Mouse (Mus musculus) liver, embryonic 13.5 days (tissue): Measurements from ENCODE around the gene Uts2r. TPM values are rescaled to one million over a fixed set of nuclear protein-coding genes. Genes with fewer than 3 reads are reported as not detected.

Experiments used
- ATAC-seq: fragments of 200-750 bp; cut with Nextera tagmentation; 2 replicates; pipeline ENCODE4 v1.8.0; 2017; ENCODE audit warnings: low read depth, mild to moderate bottlenecking, moderate number of reproducible peaks, moderate library complexity
- DNase-seq: peaks from one replicate; pipeline ENCODE4 v3.0.0; 2022
- H3K27ac ChIP-seq: fragments of 300-500 bp; sonication (generic); 2 replicates; pipeline ENCODE4 v1.5.1; 2015; ENCODE audit warnings: moderate library complexity, mild to moderate bottlenecking, inconsistent platforms
- H3K27me3 ChIP-seq: fragments of 300-500 bp; sonication (generic); 2 replicates; pipeline ENCODE4 v1.6.1; 2015; ENCODE audit warnings: mild to moderate bottlenecking, inconsistent platforms
- H3K36me3 ChIP-seq: fragments of 300-500 bp; sonication (generic); 2 replicates; pipeline ENCODE4 v1.6.1; 2015; ENCODE audit warnings: mild to moderate bottlenecking, inconsistent platforms
- H3K4me1 ChIP-seq: fragments of 300-500 bp; sonication (generic); replicated peaks from 2 replicates; pipeline ENCODE4 v1.6.1; 2015; ENCODE audit warnings: inconsistent platforms
- H3K4me2 ChIP-seq: fragments of 300-500 bp; sonication (generic); 2 replicates; pipeline ENCODE4 v1.6.1; 2015; ENCODE audit warnings: inconsistent platforms, mild to moderate bottlenecking, moderate library complexity
- H3K4me3 ChIP-seq: fragments of 300-500 bp; sonication (generic); replicated peaks from 2 replicates; pipeline ENCODE4 v1.5.1; 2015; ENCODE audit warnings: mild to moderate bottlenecking, inconsistent platforms
- H3K9ac ChIP-seq: fragments of 300-500 bp; sonication (generic); 2 replicates; pipeline ENCODE4 v1.6.1; 2015; ENCODE audit warnings: mild to moderate bottlenecking, inconsistent platforms
- H3K9me3 ChIP-seq: fragments of 300-500 bp; sonication (generic); replicated peaks from 2 replicates; pipeline ENCODE4 v1.6.1; 2016; ENCODE audit warnings: inconsistent platforms
- WGBS: fragments of 180-500 bp; shearing (Covaris S2); methylation state at CpG from one replicate; pipeline ENCODE4 v1.1.7; 2015; ENCODE audit not compliant: insufficient replicate concordance; 5-methylcytosine and 5-hydroxymethylcytosine counted together
- polyA plus RNA-seq: library from polyadenylated mRNA; unstranded; fragments of >200 nt; fragmentation: Nextera tagmentation; extraction: Ambion mirVana; gene quantifications from 2 replicates; pipeline ENCODE4 v1.2.1, GENCODE M21; 2015

Uts2r gene
- polyA plus RNA-seq, 1 experiment from 2014 or later = not detected

GRCm38 (mm10) chr11:121163751-121164150, 3.7 kb downstream of the Uts2r start:
- H3K4me3 ChIP-seq = no peak overlapping the region
- 70% methylated on average over 4 of the region's 4 CpGs for WGBS
- no peak for DNase-seq
- no peaks in the 10 kb centered on the region for H3K4me1 ChIP-seq
- H3K36me3 ChIP-seq = no peaks in the 10 kb centered on the region
- no peaks in the 10 kb centered on the region for H3K9me3 ChIP-seq
- H3K9ac ChIP-seq = no peak overlapping the region
- no peak for ATAC-seq
- no peak overlapping the region for H3K27ac ChIP-seq
- no peak overlapping the region for H3K4me2 ChIP-seq
- peaks cover 7% of the 10 kb centered on the region; the same call in 1 of the 2 replicates for H3K27me3 ChIP-seq

- WGBS = 69% methylated on average over 5 of the region's 5 CpGs
- Histone ChIP-seq H3K4me2 (no peak overlapping the region), H3K27me3 (no peaks in the 10 kb centered on the region), H3K4me3 (no peak overlapping the region), H3K36me3 (no peaks in the 10 kb centered on the region), H3K9ac (no peak overlapping the region), H3K9me3 (no peaks in the 10 kb centered on the region), H3K4me1 (peaks cover 5% of the 10 kb centered on the region), H3K27ac (no peak overlapping the region)
- no peak for ATAC-seq
- no peak for DNase-seq
These were observed 13.1 kb downstream of the Uts2r start for GRCm38 (mm10) chr11:121173203-121173602.

GRCm38 (mm10) chr11:121174234-121174633, 14.2 kb downstream of the Uts2r start:
- no peak overlapping the region for H3K4me2 ChIP-seq
- ATAC-seq = no peak
- WGBS = 58% methylated on average over 3 of the region's 3 CpGs
- no peak overlapping the region for H3K9ac ChIP-seq
- no peaks in the 10 kb centered on the region for H3K27me3 ChIP-seq
- no peak overlapping the region for H3K4me3 ChIP-seq
- H3K4me1 ChIP-seq = peaks cover 5% of the 10 kb centered on the region
- no peaks in the 10 kb centered on the region for H3K36me3 ChIP-seq
- H3K9me3 ChIP-seq = no peaks in the 10 kb centered on the region
- no peak for DNase-seq
- H3K27ac ChIP-seq = no peak overlapping the region

- Histone ChIP-seq H3K27me3 (no peaks in the 10 kb centered on the region), H3K9ac (no peak overlapping the region), H3K4me1 (peaks cover 5% of the 10 kb centered on the region), H3K36me3 (0 out of 2 replicates have a peak, but pooled peaks cover under 1% of the 10 kb centered on the region), H3K4me2 (no peak overlapping the region), H3K4me3 (no peak overlapping the region), H3K9me3 (no peaks in the 10 kb centered on the region), H3K27ac (no peak overlapping the region)
- DNase-seq (peak; percentile 55), ATAC-seq (peak; percentile 65)
- 49% methylated on average over 12 of the region's 12 CpGs for WGBS
These were observed 16.5 kb downstream of the Uts2r start for GRCm38 (mm10) chr11:121176285-121177270.

- Histone ChIP-seq H3K4me3 (no peak overlapping the region), H3K27ac (no peak overlapping the region), H3K4me2 (no peak overlapping the region), H3K27me3 (no peaks in the 10 kb centered on the region), H3K9ac (no peak overlapping the region), H3K9me3 (no peaks in the 10 kb centered on the region), H3K4me1 (no peaks in the 10 kb centered on the region), H3K36me3 (no peaks in the 10 kb centered on the region)
- WGBS = 72% methylated on average over 3 of the region's 3 CpGs
- ATAC-seq = no peak
- DNase-seq = no peak
These were observed 29.6 kb downstream of the Uts2r start for GRCm38 (mm10) chr11:121189681-121190080.

- no peaks in the 10 kb centered on the region for H3K4me1 ChIP-seq
- H3K9me3 ChIP-seq = no peaks in the 10 kb centered on the region
- H3K4me2 ChIP-seq = no peak overlapping the region
- no peak overlapping the region for H3K4me3 ChIP-seq
- 32% methylated on average over 2 of the region's 2 CpGs for WGBS
- H3K36me3 ChIP-seq = no peaks in the 10 kb centered on the region
- no peak for DNase-seq
- no peaks in the 10 kb centered on the region for H3K27me3 ChIP-seq
- no peak overlapping the region for H3K9ac ChIP-seq
- ATAC-seq = no peak
- H3K27ac ChIP-seq = no peak overlapping the region
These were observed 32.7 kb downstream of the Uts2r start for GRCm38 (mm10) chr11:121192742-121193141.

- H3K36me3 ChIP-seq = no peaks in the 10 kb centered on the region
- H3K27ac ChIP-seq = no peak overlapping the region
- no peak overlapping the region for H3K9ac ChIP-seq
- no peaks in the 10 kb centered on the region for H3K9me3 ChIP-seq
- no peak overlapping the region for H3K4me2 ChIP-seq
- ATAC-seq (no peak), DNase-seq (no peak)
- WGBS = 70% methylated on average over 3 of the region's 3 CpGs
- no peaks in the 10 kb centered on the region for H3K27me3 ChIP-seq
- H3K4me3 ChIP-seq = no peak overlapping the region
- H3K4me1 ChIP-seq = no peaks in the 10 kb centered on the region
These were observed 33.3 kb downstream of the Uts2r start for GRCm38 (mm10) chr11:121193415-121193814.

GRCm38 (mm10) chr11:121198622-121199021, 38.6 kb downstream of the Uts2r start:
- no peak for ATAC-seq
- no peak overlapping the region for H3K4me3 ChIP-seq
- H3K27ac ChIP-seq = no peak overlapping the region
- no peak overlapping the region for H3K9ac ChIP-seq
- no peaks in the 10 kb centered on the region for H3K9me3 ChIP-seq
- DNase-seq = no peak
- peaks cover 11% of the 10 kb centered on the region for H3K4me1 ChIP-seq
- no peaks in the 10 kb centered on the region for H3K36me3 ChIP-seq
- WGBS = 53% methylated on average over 2 of the region's 2 CpGs
- no peaks in the 10 kb centered on the region for H3K27me3 ChIP-seq
- H3K4me2 ChIP-seq = no peak overlapping the region

- WGBS = 71% methylated on average over 4 of the region's 4 CpGs
- ATAC-seq (no peak), DNase-seq (no peak)
- H3K4me1 ChIP-seq = peaks cover 19% of the 10 kb centered on the region
- H3K4me3 ChIP-seq = no peak overlapping the region
- no peak overlapping the region for H3K9ac ChIP-seq
- no peaks in the 10 kb centered on the region for H3K36me3 ChIP-seq
- no peak overlapping the region for H3K27ac ChIP-seq
- no peaks in the 10 kb centered on the region for H3K27me3 ChIP-seq
- no peaks in the 10 kb centered on the region for H3K9me3 ChIP-seq
- H3K4me2 ChIP-seq = no peak overlapping the region
These were observed 39.8 kb downstream of the Uts2r start for GRCm38 (mm10) chr11:121199851-121200250.

GRCm38 (mm10) chr11:121200781-121201180, 40.7 kb downstream of the Uts2r start:
- ATAC-seq (no peak), DNase-seq (no peak)
- Histone ChIP-seq H3K4me1 (peaks cover 24% of the 10 kb centered on the region), H3K9me3 (no peaks in the 10 kb centered on the region), H3K27ac (no peak overlapping the region), H3K9ac (no peak overlapping the region), H3K4me2 (no peak overlapping the region), H3K4me3 (no peak overlapping the region), H3K36me3 (no peaks in the 10 kb centered on the region), H3K27me3 (no peaks in the 10 kb centered on the region)
- 71% methylated on average over 6 of the region's 6 CpGs for WGBS

GRCm38 (mm10) chr11:121201436-121202198, 41.5 kb downstream of the Uts2r start:
- Histone ChIP-seq H3K4me3 (no peak overlapping the region), H3K27me3 (no peaks in the 10 kb centered on the region), H3K4me1 (peaks cover 24% of the 10 kb centered on the region), H3K27ac (peak overlapping the region; percentile 29; the same call in 1 of the 2 replicates), H3K4me2 (no peak overlapping the region), H3K9me3 (no peaks in the 10 kb centered on the region), H3K9ac (no peak overlapping the region), H3K36me3 (no peaks in the 10 kb centered on the region)
- DNase-seq (peak; percentile 9), ATAC-seq (no peak)
- WGBS = 61% methylated on average over 11 of the region's 11 CpGs
